Mouse (Mus musculus): Measurements from ENCODE around the gene Nop16. TPM values are rescaled to one million over a fixed set of nuclear protein-coding genes. Genes with fewer than 3 reads are reported as not detected.

The Nop16 gene
- polyA plus RNA-seq, 1 experiment from 2014 or later, result 106 TPM

Small RNA genes within 50 kb of the gene (microRNA-seq; reads per million reads assigned to microRNA genes)
- gene Gm24195, result not detected

Other genes with a start within 250 kb of the Nop16 start
- gene Cplx2, start 218.7 kb downstream of the Nop16 start, polyA plus RNA-seq (2015; fragmentation: Nextera tagmentation; extraction: Ambion mirVana), result 5.8 and 6.0 TPM in 2 replicates
- gene Thoc3, start 121.2 kb downstream of the Nop16 start, polyA plus RNA-seq (2015; fragmentation: Nextera tagmentation; extraction: Ambion mirVana), result 117 and 118 TPM in 2 replicates
- 11.0 and 14.2 TPM in 2 replicates for gene Simc1, start 86.3 kb downstream of the Nop16 start, polyA plus RNA-seq (2015; fragmentation: Nextera tagmentation; extraction: Ambion mirVana)
- gene 4833439L19Rik, start 24.7 kb downstream of the Nop16 start, polyA plus RNA-seq (2015; fragmentation: Nextera tagmentation; extraction: Ambion mirVana), result 202 and 205 TPM in 2 replicates
- 31.8 and 37.8 TPM in 2 replicates for gene Arl10, start 15.1 kb downstream of the Nop16 start, polyA plus RNA-seq (2015; fragmentation: Nextera tagmentation; extraction: Ambion mirVana)
- 203 and 208 TPM in 2 replicates for gene Higd2a, start 117 bp upstream of the Nop16 start, polyA plus RNA-seq (2015; fragmentation: Nextera tagmentation; extraction: Ambion mirVana)
- 45.2 and 47.1 TPM in 2 replicates for gene Cltb, start 21.3 kb upstream of the Nop16 start, polyA plus RNA-seq (2015; fragmentation: Nextera tagmentation; extraction: Ambion mirVana)
- gene Faf2, start 31.7 kb upstream of the Nop16 start, polyA plus RNA-seq (2015; fragmentation: Nextera tagmentation; extraction: Ambion mirVana), result 76.0 and 83.6 TPM in 2 replicates
- gene Rnf44, start 103.8 kb upstream of the Nop16 start, polyA plus RNA-seq (2015; fragmentation: Nextera tagmentation; extraction: Ambion mirVana), result 71.3 and 77.5 TPM in 2 replicates
- gene Cdhr2, start 111.4 kb upstream of the Nop16 start, polyA plus RNA-seq (2015; fragmentation: Nextera tagmentation; extraction: Ambion mirVana), result 8.6 TPM in 2 replicates
- gene Gprin1, start 159.8 kb upstream of the Nop16 start, polyA plus RNA-seq (2015; fragmentation: Nextera tagmentation; extraction: Ambion mirVana), result 0.06 and 0.09 TPM in 2 replicates
- gene Sncb, start 176.5 kb upstream of the Nop16 start, polyA plus RNA-seq (2015; fragmentation: Nextera tagmentation; extraction: Ambion mirVana), result not detected in 2 replicates
- not detected in 2 replicates for gene Eif4e1b, start 193.9 kb upstream of the Nop16 start, polyA plus RNA-seq (2015; fragmentation: Nextera tagmentation; extraction: Ambion mirVana)
- gene Tspan17, start 199.3 kb upstream of the Nop16 start, polyA plus RNA-seq (2015; fragmentation: Nextera tagmentation; extraction: Ambion mirVana), result 12.6 and 14.3 TPM in 2 replicates

All from kidney, embryonic 16.5 days (tissue).